Mouse (Mus musculus): Measurements from ENCODE around the gene Tmtc1. TPM values are rescaled to one million over a fixed set of nuclear protein-coding genes. Genes with fewer than 3 reads are reported as not detected.

Gene Tmtc1
- total RNA-seq, 1 experiment = 5.8 TPM

DNA sequence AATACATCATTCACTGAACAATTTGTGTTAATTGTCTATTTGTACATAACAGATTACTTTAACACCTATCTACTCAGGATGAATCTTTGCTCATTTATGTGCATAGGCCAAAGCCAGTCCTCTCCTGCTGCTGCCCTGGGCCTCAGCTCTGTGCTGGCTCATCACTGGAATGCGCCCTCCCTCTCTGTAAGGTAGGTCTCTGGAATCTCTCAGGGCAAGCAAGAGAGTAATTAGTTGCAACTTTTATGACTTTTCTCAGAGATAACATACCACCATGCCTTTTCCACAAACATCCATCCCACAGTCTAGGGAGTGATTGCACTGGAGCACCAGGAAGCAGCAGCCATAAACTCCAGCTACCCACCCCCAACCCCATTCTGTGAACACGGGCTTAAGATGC lies 70.7 kb downstream of the Tmtc1 start:
- in situ Hi-C loops (cut with MboI; ENCODE audit: low sequenced_read_pairs in 2 of 2, unreplicated experiment in 2 of 2) = no loop called here
- TF ChIP-seq ZNF384 (IDR thresholded peaks at IDR 0.05; ENCODE audit: low read depth, low read length) = no peak
- no peak for TF ChIP-seq CHD2 (IDR thresholded peaks at IDR 0.05; ENCODE audit: low read depth, low read length)
- no peak for TF ChIP-seq ZC3H11A (IDR thresholded peaks at IDR 0.05; ENCODE audit: borderline replicate concordance, low read depth, low read length)
- TF ChIP-seq HCFC1 (IDR thresholded peaks at IDR 0.05; ENCODE audit: borderline replicate concordance, insufficient read depth, low read length) = no peak
- TF ChIP-seq MAFK (IDR thresholded peaks at IDR 0.05; ENCODE audit: insufficient read depth, low read depth, low read length) = no peak
- H3K27ac ChIP-seq (ENCODE audit: insufficient read depth, low read depth, low read length, poor library complexity, severe bottlenecking) = no peak overlapping the region
- H3K9ac ChIP-seq (ENCODE audit: insufficient read depth, low read depth, low read length, poor library complexity, severe bottlenecking) = no peak overlapping the region
- H3K36me3 ChIP-seq (ENCODE audit: control insufficient read depth, insufficient read depth, low read length, poor library complexity, severe bottlenecking) = no peaks in the 10 kb centered on the region
- no peak for DNase-seq (ENCODE audit: low read depth, low spot score)
- no peak overlapping the region for H3K4me3 ChIP-seq (ENCODE audit: insufficient read depth in 1 of 2, low read depth in 1 of 2, low read length in 2 of 2, poor library complexity in 1 of 2, severe bottlenecking in 1 of 2)
- no peaks in the 10 kb centered on the region for H3K9me3 ChIP-seq (ENCODE audit: control insufficient read depth, insufficient read depth, low read depth, low read length)
- H3K4me1 ChIP-seq (ENCODE audit: control insufficient read depth in 2 of 2, insufficient read depth in 2 of 2, low read length in 2 of 2, poor library complexity in 1 of 2) = no peaks in the 10 kb centered on the region

DNA sequence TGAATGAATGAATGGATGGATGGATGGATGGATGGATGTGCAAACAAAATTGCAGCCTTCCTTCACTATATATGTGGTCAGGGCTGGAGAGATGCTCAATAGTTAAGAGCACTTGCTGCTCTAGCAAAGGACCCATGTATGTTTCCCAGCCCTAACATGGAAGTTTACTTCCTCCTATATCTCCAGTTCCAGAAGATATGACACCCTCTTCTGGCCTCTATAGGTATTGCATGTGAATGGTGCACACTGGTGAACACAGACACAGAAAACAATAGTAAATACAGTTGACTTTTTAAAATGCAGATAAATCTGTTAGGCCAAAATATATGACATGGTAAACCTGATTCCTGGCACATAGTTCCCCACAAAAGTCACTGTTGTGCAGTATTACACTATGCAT lies 73.0 kb downstream of the Tmtc1 start:
- Histone ChIP-seq H3K4me3 (ENCODE audit: insufficient read depth in 1 of 2, low read depth in 1 of 2, low read length in 2 of 2, poor library complexity in 1 of 2, severe bottlenecking in 1 of 2) (no peak overlapping the region), H3K36me3 (ENCODE audit: control insufficient read depth, insufficient read depth, low read length, poor library complexity, severe bottlenecking) (no peaks in the 10 kb centered on the region), H3K9ac (ENCODE audit: insufficient read depth, low read depth, low read length, poor library complexity, severe bottlenecking) (no peak overlapping the region), H3K9me3 (ENCODE audit: control insufficient read depth, insufficient read depth, low read depth, low read length) (no peaks in the 10 kb centered on the region), H3K4me1 (ENCODE audit: control insufficient read depth in 2 of 2, insufficient read depth in 2 of 2, low read length in 2 of 2, poor library complexity in 1 of 2) (no peaks in the 10 kb centered on the region), H3K27ac (ENCODE audit: insufficient read depth, low read depth, low read length, poor library complexity, severe bottlenecking) (no peak overlapping the region)
- peak; percentile 64 for DNase-seq (ENCODE audit: low read depth, low spot score)
- in situ Hi-C loops (cut with MboI; ENCODE audit: low sequenced_read_pairs in 2 of 2, unreplicated experiment in 2 of 2) = no loop called here
- TF ChIP-seq ZC3H11A (IDR thresholded peaks at IDR 0.05; ENCODE audit: borderline replicate concordance, low read depth, low read length) (peak; percentile 48; the same call in 1 of the 2 replicates), CHD2 (IDR thresholded peaks at IDR 0.05; ENCODE audit: low read depth, low read length) (no peak), HCFC1 (IDR thresholded peaks at IDR 0.05; ENCODE audit: borderline replicate concordance, insufficient read depth, low read length) (no peak)

DNA sequence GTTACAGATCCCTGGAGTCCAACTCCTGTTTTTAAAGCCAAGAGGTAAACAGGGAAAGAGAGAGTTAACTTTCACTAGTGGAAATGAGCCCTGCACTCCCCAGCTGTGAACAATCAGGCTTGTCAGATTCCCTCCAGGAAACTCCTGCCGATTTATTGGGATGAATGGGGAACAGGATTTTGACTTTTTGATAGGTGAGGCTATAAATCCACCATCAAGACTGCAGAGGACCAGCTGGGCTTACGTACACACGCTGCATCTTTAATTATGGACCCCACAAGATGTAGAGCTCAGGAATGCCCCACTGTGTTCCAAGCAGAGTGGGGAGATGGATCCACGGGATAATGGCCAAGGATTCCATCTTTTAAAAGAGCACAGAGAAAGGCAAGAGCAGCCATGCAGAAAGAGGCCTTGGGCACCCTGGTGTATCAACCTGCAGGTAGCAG lies 77.1 kb downstream of the Tmtc1 start:
- Histone ChIP-seq H3K4me1 (ENCODE audit: control insufficient read depth in 2 of 2, insufficient read depth in 2 of 2, low read length in 2 of 2, poor library complexity in 1 of 2) (no peaks in the 10 kb centered on the region), H3K27ac (ENCODE audit: insufficient read depth, low read depth, low read length, poor library complexity, severe bottlenecking) (no peak overlapping the region), H3K9me3 (ENCODE audit: control insufficient read depth, insufficient read depth, low read depth, low read length) (no peaks in the 10 kb centered on the region), H3K36me3 (ENCODE audit: control insufficient read depth, insufficient read depth, low read length, poor library complexity, severe bottlenecking) (no peaks in the 10 kb centered on the region), H3K9ac (ENCODE audit: insufficient read depth, low read depth, low read length, poor library complexity, severe bottlenecking) (no peak overlapping the region), H3K4me3 (ENCODE audit: insufficient read depth in 1 of 2, low read depth in 1 of 2, low read length in 2 of 2, poor library complexity in 1 of 2, severe bottlenecking in 1 of 2) (no peak overlapping the region)
- no peak for DNase-seq (ENCODE audit: low read depth, low spot score)
- in situ Hi-C loops (cut with MboI; ENCODE audit: low sequenced_read_pairs in 2 of 2, unreplicated experiment in 2 of 2) = no loop called here
- no peak for TF ChIP-seq ZC3H11A (IDR thresholded peaks at IDR 0.05; ENCODE audit: borderline replicate concordance, low read depth, low read length)
- TF ChIP-seq ZNF384 (IDR thresholded peaks at IDR 0.05; ENCODE audit: low read depth, low read length) = no peak

DNA sequence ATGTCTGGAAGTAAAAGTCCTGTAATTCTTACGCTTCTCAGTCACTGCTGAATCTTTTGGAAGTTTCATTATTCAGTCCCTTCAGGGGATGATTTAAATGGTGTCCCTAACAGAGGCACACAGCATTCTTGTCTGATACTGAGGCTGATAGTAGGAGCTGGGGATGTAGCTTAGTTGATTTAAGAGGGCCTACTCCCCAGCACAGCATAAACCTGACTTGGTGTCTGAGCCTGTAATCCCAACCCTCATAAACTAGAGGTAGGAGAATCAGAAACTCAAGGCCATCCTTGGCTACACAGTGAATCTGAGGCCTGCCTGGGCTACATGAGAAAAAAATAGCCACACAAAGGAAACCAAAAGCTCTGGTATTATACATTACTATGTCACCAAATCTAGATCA lies 77.6 kb downstream of the Tmtc1 start:
- Histone ChIP-seq H3K27ac (ENCODE audit: insufficient read depth, low read depth, low read length, poor library complexity, severe bottlenecking) (no peak overlapping the region), H3K4me1 (ENCODE audit: control insufficient read depth in 2 of 2, insufficient read depth in 2 of 2, low read length in 2 of 2, poor library complexity in 1 of 2) (no peaks in the 10 kb centered on the region), H3K9ac (ENCODE audit: insufficient read depth, low read depth, low read length, poor library complexity, severe bottlenecking) (no peak overlapping the region), H3K9me3 (ENCODE audit: control insufficient read depth, insufficient read depth, low read depth, low read length) (no peaks in the 10 kb centered on the region), H3K36me3 (ENCODE audit: control insufficient read depth, insufficient read depth, low read length, poor library complexity, severe bottlenecking) (no peaks in the 10 kb centered on the region), H3K4me3 (ENCODE audit: insufficient read depth in 1 of 2, low read depth in 1 of 2, low read length in 2 of 2, poor library complexity in 1 of 2, severe bottlenecking in 1 of 2) (no peak overlapping the region)
- DNase-seq (ENCODE audit: low read depth, low spot score) = no peak
- no peak for TF ChIP-seq HCFC1 (IDR thresholded peaks at IDR 0.05; ENCODE audit: borderline replicate concordance, insufficient read depth, low read length)
- no peak for TF ChIP-seq MAFK (IDR thresholded peaks at IDR 0.05; ENCODE audit: insufficient read depth, low read depth, low read length)
- TF ChIP-seq ZC3H11A (IDR thresholded peaks at IDR 0.05; ENCODE audit: borderline replicate concordance, low read depth, low read length) = no peak
- TF ChIP-seq CHD2 (IDR thresholded peaks at IDR 0.05; ENCODE audit: low read depth, low read length) = no peak
- TF ChIP-seq ZNF384 (IDR thresholded peaks at IDR 0.05; ENCODE audit: low read depth, low read length) = no peak
- in situ Hi-C loops (cut with MboI; ENCODE audit: low sequenced_read_pairs in 2 of 2, unreplicated experiment in 2 of 2) = no loop called here

DNA sequence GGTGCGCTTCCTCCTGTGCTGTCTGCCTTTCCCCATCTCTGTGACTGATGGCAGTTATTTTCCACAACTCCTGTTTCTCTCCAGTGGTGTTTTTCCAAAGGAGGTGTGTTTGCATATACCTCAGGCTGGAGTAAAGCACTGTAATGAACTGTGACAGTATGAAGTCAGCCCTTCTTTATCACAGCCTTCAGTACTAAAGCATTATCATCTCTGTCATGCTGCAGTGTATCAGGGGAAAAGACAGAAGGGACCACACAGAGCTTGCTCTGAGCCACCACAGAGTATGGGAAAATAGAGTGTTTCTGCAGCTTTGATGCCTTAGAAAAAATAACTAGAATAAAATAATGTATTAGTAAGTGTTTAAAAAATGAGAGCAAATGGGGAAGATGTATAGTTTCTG lies 81.0 kb downstream of the Tmtc1 start:
- Histone ChIP-seq H3K9me3 (ENCODE audit: control insufficient read depth, insufficient read depth, low read depth, low read length) (no peaks in the 10 kb centered on the region), H3K27ac (ENCODE audit: insufficient read depth, low read depth, low read length, poor library complexity, severe bottlenecking) (no peak overlapping the region), H3K4me1 (ENCODE audit: control insufficient read depth in 2 of 2, insufficient read depth in 2 of 2, low read length in 2 of 2, poor library complexity in 1 of 2) (no peaks in the 10 kb centered on the region), H3K9ac (ENCODE audit: insufficient read depth, low read depth, low read length, poor library complexity, severe bottlenecking) (no peak overlapping the region), H3K36me3 (ENCODE audit: control insufficient read depth, insufficient read depth, low read length, poor library complexity, severe bottlenecking) (no peaks in the 10 kb centered on the region), H3K4me3 (ENCODE audit: insufficient read depth in 1 of 2, low read depth in 1 of 2, low read length in 2 of 2, poor library complexity in 1 of 2, severe bottlenecking in 1 of 2) (no peak overlapping the region)
- no peak for DNase-seq (ENCODE audit: low read depth, low spot score)
- in situ Hi-C loops (cut with MboI; ENCODE audit: low sequenced_read_pairs in 2 of 2, unreplicated experiment in 2 of 2) = no loop called here
- TF ChIP-seq CHD2 (IDR thresholded peaks at IDR 0.05; ENCODE audit: low read depth, low read length) = no peak
- no peak for TF ChIP-seq HCFC1 (IDR thresholded peaks at IDR 0.05; ENCODE audit: borderline replicate concordance, insufficient read depth, low read length)
- no peak for TF ChIP-seq MAFK (IDR thresholded peaks at IDR 0.05; ENCODE audit: insufficient read depth, low read depth, low read length)
- no peak for TF ChIP-seq ZNF384 (IDR thresholded peaks at IDR 0.05; ENCODE audit: low read depth, low read length)
- TF ChIP-seq ZC3H11A (IDR thresholded peaks at IDR 0.05; ENCODE audit: borderline replicate concordance, low read depth, low read length) = no peak

Data from ES-E14 (cell line).